Mouse (Mus musculus): Measurements from ENCODE around the gene Gm12216. TPM values are rescaled to one million over a fixed set of nuclear protein-coding genes. Genes with fewer than 3 reads are reported as not detected.

Gm12216 gene
- polyA plus RNA-seq, 1 experiment from 2014 or later, result 0.25 TPM

GRCm38 (mm10) chr11:53805786-53806185 lies 53.3 kb downstream of the Gm12216 start:
- Histone ChIP-seq H3K9ac (ENCODE audit: low read length) (no peak overlapping the region), H3K27ac (ENCODE audit: low read depth, low read length) (no peak overlapping the region), H3K36me3 (ENCODE audit: control insufficient read depth, insufficient read depth, low read length) (no peaks in the 10 kb centered on the region), H3K4me3 (ENCODE audit: low read depth, low read length) (no peak overlapping the region), H3K27me3 (ENCODE audit: control insufficient read depth, insufficient read depth, low read length) (no peaks in the 10 kb centered on the region), H3K4me1 (ENCODE audit: control insufficient read depth, insufficient read depth, low read length) (no peaks in the 10 kb centered on the region), H3K4me2 (no peak overlapping the region), H3K9me3 (ENCODE audit: control insufficient read depth, low read length) (no peaks in the 10 kb centered on the region)
- WGBS, result 78% methylated on average over 9 of the region's 9 CpGs
- DNase-seq (ENCODE audit: low spot score, missing footprints) (no peak), ATAC-seq (ENCODE audit: low FRiP score) (no peak)

GRCm38 (mm10) chr11:53804569-53805344 lies 54.3 kb downstream of the Gm12216 start:
- Histone ChIP-seq H3K9me3 (ENCODE audit: control insufficient read depth, low read length) (no peaks in the 10 kb centered on the region), H3K4me1 (ENCODE audit: control insufficient read depth, insufficient read depth, low read length) (no peaks in the 10 kb centered on the region), H3K27ac (ENCODE audit: low read depth, low read length) (no peak overlapping the region), H3K27me3 (ENCODE audit: control insufficient read depth, insufficient read depth, low read length) (no peaks in the 10 kb centered on the region), H3K9ac (ENCODE audit: low read length) (no peak overlapping the region), H3K36me3 (ENCODE audit: control insufficient read depth, insufficient read depth, low read length) (no peaks in the 10 kb centered on the region), H3K4me2 (no peak overlapping the region), H3K4me3 (ENCODE audit: low read depth, low read length) (no peak overlapping the region)
- 88% methylated on average over 14 of the region's 14 CpGs for WGBS
- DNase-seq (ENCODE audit: low spot score, missing footprints), result no peak
- no peak for ATAC-seq (ENCODE audit: low FRiP score)

DNA sequence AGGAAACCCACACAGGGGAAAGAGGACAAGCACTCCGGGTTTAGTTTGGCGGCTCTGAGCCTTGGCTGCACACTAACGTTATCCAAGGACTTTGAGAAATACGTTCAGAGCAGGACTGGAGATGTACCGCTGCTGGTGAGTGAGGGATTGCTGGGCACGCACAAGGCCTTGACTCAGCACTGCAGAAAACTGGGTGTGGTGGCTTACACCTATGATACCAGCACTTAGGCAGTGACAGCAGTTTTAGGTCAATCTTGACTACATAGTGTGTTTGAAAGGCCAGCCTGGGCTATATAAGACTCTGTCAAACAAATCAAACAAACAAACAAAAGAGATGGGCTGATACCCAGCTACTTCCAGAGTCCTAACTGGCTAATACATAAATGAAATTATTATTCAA lies 55.6 kb downstream of the Gm12216 start:
- no peak overlapping the region for H3K4me2 ChIP-seq
- WGBS, result 92% methylated on average over 6 of the region's 6 CpGs
- DNase-seq (ENCODE audit: low spot score, missing footprints), result no peak

GRCm38 (mm10) chr11:53803093-53803492 lies 56.0 kb downstream of the Gm12216 start:
- ATAC-seq (ENCODE audit: low FRiP score) (no peak), DNase-seq (ENCODE audit: low spot score, missing footprints) (no peak)
- H3K9me3 ChIP-seq (ENCODE audit: control insufficient read depth, low read length), result no peaks in the 10 kb centered on the region
- H3K4me1 ChIP-seq (ENCODE audit: control insufficient read depth, insufficient read depth, low read length), result no peaks in the 10 kb centered on the region
- H3K27me3 ChIP-seq (ENCODE audit: control insufficient read depth, insufficient read depth, low read length), result no peaks in the 10 kb centered on the region
- no peaks in the 10 kb centered on the region for H3K36me3 ChIP-seq (ENCODE audit: control insufficient read depth, insufficient read depth, low read length)
- H3K4me2 ChIP-seq, result no peak overlapping the region
- no peak overlapping the region for H3K4me3 ChIP-seq (ENCODE audit: low read depth, low read length)
- no peak overlapping the region for H3K27ac ChIP-seq (ENCODE audit: low read depth, low read length)
- WGBS, result 90% methylated on average over 12 of the region's 12 CpGs
- no peak overlapping the region for H3K9ac ChIP-seq (ENCODE audit: low read length)

More for the DNA sequence above, 55.6 kb downstream of the Gm12216 start:
- Histone ChIP-seq H3K9ac (ENCODE audit: low read length) (no peak overlapping the region), H3K27ac (ENCODE audit: low read depth, low read length) (no peak overlapping the region), H3K27me3 (ENCODE audit: control insufficient read depth, insufficient read depth, low read length) (no peaks in the 10 kb centered on the region), H3K4me3 (ENCODE audit: low read depth, low read length) (no peak overlapping the region), H3K4me1 (ENCODE audit: control insufficient read depth, insufficient read depth, low read length) (no peaks in the 10 kb centered on the region), H3K9me3 (ENCODE audit: control insufficient read depth, low read length) (no peaks in the 10 kb centered on the region), H3K36me3 (ENCODE audit: control insufficient read depth, insufficient read depth, low read length) (no peaks in the 10 kb centered on the region)
- no peak for ATAC-seq (ENCODE audit: low FRiP score)

DNA sequence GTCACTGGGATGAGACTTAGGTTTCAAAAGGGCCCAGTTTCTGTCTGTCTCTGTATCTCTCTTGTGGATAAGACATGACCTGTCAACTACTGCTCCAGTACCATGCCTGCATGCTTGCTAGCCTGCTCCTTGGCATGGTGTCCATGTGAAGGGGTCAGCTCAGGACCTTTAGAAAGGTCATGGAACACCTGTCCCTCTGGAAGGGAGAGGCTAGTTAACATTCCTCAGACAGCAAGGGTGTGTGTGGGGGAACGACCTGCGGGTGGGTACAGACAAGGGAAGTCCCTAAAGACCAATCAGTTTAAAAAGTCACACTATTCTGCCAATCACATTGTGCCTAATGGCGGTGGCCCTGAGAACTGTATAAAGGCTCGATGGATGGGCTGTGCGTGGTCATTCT lies 58.1 kb downstream of the Gm12216 start:
- no peak overlapping the region for H3K4me2 ChIP-seq
- no peak overlapping the region for H3K4me3 ChIP-seq (ENCODE audit: low read depth, low read length)
- H3K9ac ChIP-seq (ENCODE audit: low read length), result no peak overlapping the region
- DNase-seq (ENCODE audit: low spot score, missing footprints) (no peak), ATAC-seq (ENCODE audit: low FRiP score) (no peak)
- H3K9me3 ChIP-seq (ENCODE audit: control insufficient read depth, low read length), result no peaks in the 10 kb centered on the region
- WGBS, result 90% methylated on average over 5 of the region's 5 CpGs
- no peaks in the 10 kb centered on the region for H3K36me3 ChIP-seq (ENCODE audit: control insufficient read depth, insufficient read depth, low read length)
- no peaks in the 10 kb centered on the region for H3K27me3 ChIP-seq (ENCODE audit: control insufficient read depth, insufficient read depth, low read length)
- no peaks in the 10 kb centered on the region for H3K4me1 ChIP-seq (ENCODE audit: control insufficient read depth, insufficient read depth, low read length)
- H3K27ac ChIP-seq (ENCODE audit: low read depth, low read length), result no peak overlapping the region

- 61% methylated on average over 4 of the region's 4 CpGs for WGBS
- no peaks in the 10 kb centered on the region for H3K4me1 ChIP-seq (ENCODE audit: control insufficient read depth, insufficient read depth, low read length)
Measured at GRCm38 (mm10) chr11:53800036-53800435, 59.0 kb downstream of the Gm12216 start.

GRCm38 (mm10) chr11:53798041-53798711 lies 60.9 kb downstream of the Gm12216 start:
- H3K27ac ChIP-seq (ENCODE audit: low read depth, low read length), result no peak overlapping the region

More at GRCm38 (mm10) chr11:53800036-53800435, 59.0 kb downstream of the Gm12216 start:
- Histone ChIP-seq H3K36me3 (ENCODE audit: control insufficient read depth, insufficient read depth, low read length) (no peaks in the 10 kb centered on the region), H3K27me3 (ENCODE audit: control insufficient read depth, insufficient read depth, low read length) (no peaks in the 10 kb centered on the region), H3K9me3 (ENCODE audit: control insufficient read depth, low read length) (no peaks in the 10 kb centered on the region), H3K27ac (ENCODE audit: low read depth, low read length) (no peak overlapping the region), H3K9ac (ENCODE audit: low read length) (no peak overlapping the region), H3K4me3 (ENCODE audit: low read depth, low read length) (no peak overlapping the region), H3K4me2 (no peak overlapping the region)
- no peak for DNase-seq (ENCODE audit: low spot score, missing footprints)
- ATAC-seq (ENCODE audit: low FRiP score), result no peak

GRCm38 (mm10) chr11:53797386-53797920 lies 61.6 kb downstream of the Gm12216 start:
- Histone ChIP-seq H3K9ac (ENCODE audit: low read length) (no peak overlapping the region), H3K4me1 (ENCODE audit: control insufficient read depth, insufficient read depth, low read length) (no peaks in the 10 kb centered on the region), H3K9me3 (ENCODE audit: control insufficient read depth, low read length) (no peaks in the 10 kb centered on the region), H3K27ac (ENCODE audit: low read depth, low read length) (no peak overlapping the region), H3K4me3 (ENCODE audit: low read depth, low read length) (no peak overlapping the region), H3K36me3 (ENCODE audit: control insufficient read depth, insufficient read depth, low read length) (no peaks in the 10 kb centered on the region), H3K27me3 (ENCODE audit: control insufficient read depth, insufficient read depth, low read length) (no peaks in the 10 kb centered on the region), H3K4me2 (no peak overlapping the region)
- DNase-seq (ENCODE audit: low spot score, missing footprints) (no peak), ATAC-seq (ENCODE audit: low FRiP score) (no peak)
- 50% methylated on average over 6 of the region's 6 CpGs for WGBS

More at GRCm38 (mm10) chr11:53798041-53798711, 60.9 kb downstream of the Gm12216 start:
- Histone ChIP-seq H3K4me3 (ENCODE audit: low read depth, low read length) (no peak overlapping the region), H3K36me3 (ENCODE audit: control insufficient read depth, insufficient read depth, low read length) (no peaks in the 10 kb centered on the region), H3K4me2 (no peak overlapping the region), H3K9me3 (ENCODE audit: control insufficient read depth, low read length) (no peaks in the 10 kb centered on the region), H3K27me3 (ENCODE audit: control insufficient read depth, insufficient read depth, low read length) (no peaks in the 10 kb centered on the region), H3K4me1 (ENCODE audit: control insufficient read depth, insufficient read depth, low read length) (no peaks in the 10 kb centered on the region), H3K9ac (ENCODE audit: low read length) (no peak overlapping the region)
- DNase-seq (ENCODE audit: low spot score, missing footprints) (no peak), ATAC-seq (ENCODE audit: low FRiP score) (no peak)
- 92% methylated on average over 10 of the region's 10 CpGs for WGBS
